Mouse (Mus musculus): ENCODE data around the gene Auts2.
"Not testable (repeated sequence)": the region's sequence is repeated elsewhere in the genome, so short reads cannot be mapped to it uniquely, and the experiment has no call there.

Gene Auts2

GRCm38 (mm10) chr5:132543118-132544071 lies at the start of gene Auts2:
Gene Auts2 (minus strand): TSS chr5:132543344.
- peak; percentile 89 for DNase-seq

- DNase-seq, result no peak
Measured at GRCm38 (mm10) chr5:132591721-132592695, 48.9 kb upstream of the Auts2 start.

- peak; percentile 40 for DNase-seq
Measured at GRCm38 (mm10) chr5:132579774-132580173, 36.6 kb upstream of the Auts2 start.

GRCm38 (mm10) chr5:132560771-132561170 lies 17.6 kb upstream of the Auts2 start:
- DNase-seq, result not testable (repeated sequence)

- no peak for DNase-seq
Measured at GRCm38 (mm10) chr5:132545761-132546160, 2.6 kb upstream of the Auts2 start.

- no peak for DNase-seq
Measured at GRCm38 (mm10) chr5:132544176-132544995, 1.2 kb upstream of the Auts2 start.

- DNase-seq, result no peak
Measured at GRCm38 (mm10) chr5:132542381-132543020, 643 bp downstream of the Auts2 start.

GRCm38 (mm10) chr5:132541951-132542350 lies 1.2 kb downstream of the Auts2 start:
- no peak for DNase-seq

GRCm38 (mm10) chr5:132541371-132541931 lies 1.7 kb downstream of the Auts2 start:
- no peak for DNase-seq

GRCm38 (mm10) chr5:132540841-132541311 lies 2.3 kb downstream of the Auts2 start:
- peak; percentile 26 for DNase-seq

- DNase-seq, result no peak
Measured at GRCm38 (mm10) chr5:132537475-132537874, 5.7 kb downstream of the Auts2 start.

- DNase-seq, result no peak
Measured at GRCm38 (mm10) chr5:132526395-132526794, 16.7 kb downstream of the Auts2 start.

- DNase-seq, result no peak
Measured at GRCm38 (mm10) chr5:132521358-132521873, 21.7 kb downstream of the Auts2 start.

- DNase-seq, result no peak
Measured at GRCm38 (mm10) chr5:132517879-132518278, 25.3 kb downstream of the Auts2 start.

- DNase-seq, result no peak
Measured at GRCm38 (mm10) chr5:132514521-132514920, 28.6 kb downstream of the Auts2 start.

- no peak for DNase-seq
Measured at GRCm38 (mm10) chr5:132513206-132513605, 29.9 kb downstream of the Auts2 start.

GRCm38 (mm10) chr5:132509464-132509885 lies 33.7 kb downstream of the Auts2 start:
- DNase-seq, result peak; percentile 24

GRCm38 (mm10) chr5:132504893-132505292 lies 38.3 kb downstream of the Auts2 start:
- DNase-seq, result no peak

- no peak for DNase-seq
Measured at GRCm38 (mm10) chr5:132503431-132503830, 39.7 kb downstream of the Auts2 start.

GRCm38 (mm10) chr5:132502036-132502435 lies 41.1 kb downstream of the Auts2 start:
- DNase-seq, result no peak

GRCm38 (mm10) chr5:132500817-132501231 lies 42.3 kb downstream of the Auts2 start:
- no peak for DNase-seq
